ENCODE assay signal across 8 mouse cellular contexts in the genomic region with DNA sequence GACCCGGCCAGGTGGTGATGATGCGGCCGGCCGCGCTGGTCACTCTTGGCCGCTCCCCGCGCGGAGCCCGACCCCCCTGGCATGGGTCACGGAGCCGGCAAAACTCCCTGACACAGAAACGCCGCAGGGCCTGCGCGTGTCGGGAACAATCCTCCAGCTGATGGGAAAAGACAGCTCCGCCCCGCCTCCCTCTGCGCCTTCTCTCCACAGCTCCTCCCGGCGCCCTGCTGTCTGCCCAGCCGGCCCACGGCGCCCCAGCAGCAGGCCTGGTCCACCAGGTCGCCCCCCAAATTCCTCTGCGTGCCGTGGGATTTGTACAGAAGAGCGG. TPM values are rescaled to one million over a fixed set of nuclear protein-coding genes. Genes with fewer than 3 reads are reported as not detected.
DNase-seq lines count a peak whose midpoint lies in the region; ATAC-seq and TF ChIP-seq lines count a peak whose summit lies in the region.

No protein-coding gene starts in this region.

- DNase-seq in Muller cell, postnatal 12 days (ENCODE audit: inconsistent ontology term) = peak; percentile 65
- DNase-seq in forebrain, postnatal 0 days = no peak
- peak; percentile 79 to 86 for DNase-seq in kidney, postnatal 4 days
- no peak for DNase-seq in left cerebral cortex, adult 9 months (ENCODE audit: low spot score in 2 of 2)
- no peak for DNase-seq in layer of hippocampus, adult 9-10 months (ENCODE audit: low spot score)

- H3K4me3 ChIP-seq in ES-Bruce4 (ENCODE audit: low read depth, low read length) = peak overlapping the region; percentile 33
- H3K4me3 ChIP-seq in forebrain, postnatal 0 days (ENCODE audit: low read depth, low read length) = peak overlapping the region; percentile 33
- H3K4me3 ChIP-seq in neural tube, embryonic 14.5 days (ENCODE audit: low read depth, low read length) = peak overlapping the region; percentile 18; the same call in 1 of the 2 replicates

- TF ChIP-seq CTCF in ES-Bruce4 (IDR thresholded peaks at IDR 0.05; ENCODE audit: low read depth, low read length) = no peak
- no peak for TF ChIP-seq CTCF in forebrain, postnatal 0 days (IDR thresholded peaks at IDR 0.05; ENCODE audit: low read depth)

- under 1% methylated on average over 28 of the region's 29 CpGs for WGBS in forebrain, postnatal 0 days
- WGBS in neural tube, embryonic 14.5 days = under 1% methylated on average over 29 of the region's 29 CpGs

- no peaks in the 10 kb centered on the region for H3K36me3 ChIP-seq in ES-Bruce4 (ENCODE audit: control insufficient read depth, insufficient read depth, low read length, poor library complexity, severe bottlenecking)
- no peaks in the 10 kb centered on the region for H3K36me3 ChIP-seq in forebrain, postnatal 0 days (ENCODE audit: insufficient read depth)
- no peaks in the 10 kb centered on the region for H3K36me3 ChIP-seq in neural tube, embryonic 14.5 days (ENCODE audit: control insufficient read depth, insufficient read depth, low read length)

- TF ChIP-seq POLR2A in ES-Bruce4 (IDR thresholded peaks at IDR 0.05; ENCODE audit: insufficient read depth, low read length) = no peak

- H3K27me3 ChIP-seq in ES-Bruce4 (ENCODE audit: control insufficient read depth, insufficient read depth, low read length, poor library complexity, severe bottlenecking) = peaks cover 4% of the 10 kb centered on the region; the same call in 1 of the 2 replicates
- peaks cover 53% of the 10 kb centered on the region for H3K27me3 ChIP-seq in forebrain, postnatal 0 days (ENCODE audit: insufficient read depth, low read length)
- peaks cover 29% of the 10 kb centered on the region for H3K27me3 ChIP-seq in neural tube, embryonic 14.5 days (ENCODE audit: control insufficient read depth, insufficient read depth, low read length)

- H3K4me2 ChIP-seq in forebrain, postnatal 0 days (ENCODE audit: low read depth) = peak overlapping the region; percentile 73
- H3K4me2 ChIP-seq in neural tube, embryonic 14.5 days (ENCODE audit: low read depth, low read length) = peak overlapping the region; percentile 47

- no peak for TF ChIP-seq EP300 in ES-Bruce4 (IDR thresholded peaks at IDR 0.05; ENCODE audit: insufficient read depth, low read depth, low read length)

- H3K4me1 ChIP-seq in ES-Bruce4 (ENCODE audit: control insufficient read depth, insufficient read depth, low read length) = peaks cover 4% of the 10 kb centered on the region
- peaks cover 12% of the 10 kb centered on the region for H3K4me1 ChIP-seq in forebrain, postnatal 0 days (ENCODE audit: insufficient read depth)
- H3K4me1 ChIP-seq in neural tube, embryonic 14.5 days (ENCODE audit: control insufficient read depth, insufficient read depth, low read length) = peaks cover 19% of the 10 kb centered on the region

- no peaks in the 10 kb centered on the region for H3K9me3 ChIP-seq in ES-Bruce4 (replicated peaks; ENCODE audit: control insufficient read depth, insufficient read depth, low read length, poor library complexity, severe bottlenecking)
- no peaks in the 10 kb centered on the region for H3K9me3 ChIP-seq in forebrain, postnatal 0 days (ENCODE audit: low read length)
- no peaks in the 10 kb centered on the region for H3K9me3 ChIP-seq in neural tube, embryonic 14.5 days (ENCODE audit: control insufficient read depth, low read length)

- H3K9ac ChIP-seq in ES-Bruce4 (ENCODE audit: low read depth, poor library complexity, severe bottlenecking) = peak overlapping the region; percentile 15; the same call in 1 of the 2 replicates
- peak overlapping the region; percentile 43 for H3K9ac ChIP-seq in forebrain, postnatal 0 days
- 0 out of 2 replicates have a peak overlapping the region, but pooled peaks have one; percentile 4 for H3K9ac ChIP-seq in neural tube, embryonic 14.5 days (replicated peaks; ENCODE audit: low read depth, low read length)

- ATAC-seq in forebrain, postnatal 0 days = no peak
- ATAC-seq in neural tube, embryonic 14.5 days (ENCODE audit: low read depth) = no peak
- ATAC-seq in erythroblast, adult 5-6 weeks (replicated peaks; ENCODE audit: low FRiP score, poor library complexity, severe bottlenecking) = no peak

- H3K27ac ChIP-seq in ES-Bruce4 (ENCODE audit: insufficient read depth, low read length) = no peak overlapping the region
- no peak overlapping the region for H3K27ac ChIP-seq in forebrain, postnatal 0 days (ENCODE audit: low read depth, low read length)
- no peak overlapping the region for H3K27ac ChIP-seq in neural tube, embryonic 14.5 days (ENCODE audit: low read depth, low read length)

RNA-seq across cellular contexts. Expression of a gene that starts 35.7 kb away (rescaled TPM):
- not detected in 2 replicates for polyA plus RNA-seq in ES-Bruce4 (2011; ENCODE audit: insufficient read depth, insufficient read length, low read depth, missing spikeins)
- 0.05 TPM in 1 of 2 replicates, not detected in the other for total RNA-seq in forebrain, postnatal 0 days (2014; rRNA removed)
- 0.06 TPM in 2 replicates for polyA plus RNA-seq in forebrain, postnatal 0 days (2015; fragmentation: Nextera tagmentation; extraction: Ambion mirVana)
- 23.8 and 27.0 TPM in 2 replicates for polyA plus RNA-seq in neural tube, embryonic 14.5 days (2014; fragmentation: Nextera tagmentation; extraction: Ambion mirVana)
- total RNA-seq in erythroblast, adult 5-6 weeks (2015; ENCODE audit: low replicate concordance) = not detected in 2 replicates
- total RNA-seq in erythroblast, adult 5-6 weeks (2017; ENCODE audit: low replicate concordance) = not detected in 2 replicates

Comparison
In these comparisons a context has a peak if more than half of its experiments do, and no peak if none do; other contexts are left out.
1. DNase-seq: peak in Muller cell, postnatal 12 days (single experiment) and kidney, postnatal 4 days (2 of 2); none in forebrain, postnatal 0 days (single experiment), left cerebral cortex, adult 9 months (0 of 2) and layer of hippocampus, adult 9-10 months (single experiment).
2. RNA of a gene that starts 35.7 kb away (polyA plus RNA-seq): 23.8 to 27.0 TPM in neural tube, embryonic 14.5 days; not detected in ES-Bruce4 and 0.06 TPM in forebrain, postnatal 0 days; every median in the first group is over 10 times any median in the second.
3. Peak in every context shown above with its lines, with median percentiles within 50 percentile points of each other: H3K4me3 ChIP-seq and H3K9ac ChIP-seq.